Mouse (Mus musculus): ENCODE results near the gene Adamts18. TPM values are rescaled to one million over a fixed set of nuclear protein-coding genes. Genes with fewer than 3 reads are reported as not detected.

Adamts18 gene
- polyA plus RNA-seq, 1 experiment from 2014 or later: 0.48 TPM

DNA sequence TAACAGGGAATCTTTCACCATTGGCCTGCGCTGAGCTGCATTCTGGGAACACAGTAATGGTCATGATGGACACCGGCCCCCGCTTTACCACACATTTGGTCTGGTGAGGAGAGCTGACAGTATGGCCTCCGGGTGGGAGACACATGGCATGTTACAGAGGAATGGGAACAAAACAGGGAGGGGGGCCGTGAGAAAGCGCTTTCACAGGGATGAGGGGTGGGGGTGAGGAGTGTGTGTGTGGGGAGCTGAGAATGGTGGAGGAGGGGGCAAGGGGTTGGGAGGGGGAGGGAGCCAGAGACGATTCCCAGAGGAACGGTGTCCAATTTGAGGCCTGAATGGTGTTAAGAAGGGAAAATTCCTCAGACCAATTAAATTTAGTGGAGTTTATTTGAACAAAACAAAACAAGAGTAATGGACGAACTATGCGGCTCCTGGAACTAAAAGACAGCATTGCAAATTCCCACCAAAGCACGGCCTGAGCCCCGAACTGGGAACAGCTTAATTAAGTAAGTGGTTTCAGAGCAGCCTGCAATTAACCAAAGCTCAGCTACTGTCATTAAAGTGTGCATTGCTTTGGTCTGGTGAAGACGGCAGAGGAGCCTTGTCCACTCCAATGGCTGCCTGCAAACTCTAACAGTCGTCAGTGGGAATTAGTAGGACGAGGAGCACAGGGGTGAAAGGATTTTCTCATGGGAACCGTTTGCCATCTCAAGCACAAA lies 181.7 kb downstream of the Adamts18 start:
- no peak overlapping the region for H3K27ac ChIP-seq

DNA sequence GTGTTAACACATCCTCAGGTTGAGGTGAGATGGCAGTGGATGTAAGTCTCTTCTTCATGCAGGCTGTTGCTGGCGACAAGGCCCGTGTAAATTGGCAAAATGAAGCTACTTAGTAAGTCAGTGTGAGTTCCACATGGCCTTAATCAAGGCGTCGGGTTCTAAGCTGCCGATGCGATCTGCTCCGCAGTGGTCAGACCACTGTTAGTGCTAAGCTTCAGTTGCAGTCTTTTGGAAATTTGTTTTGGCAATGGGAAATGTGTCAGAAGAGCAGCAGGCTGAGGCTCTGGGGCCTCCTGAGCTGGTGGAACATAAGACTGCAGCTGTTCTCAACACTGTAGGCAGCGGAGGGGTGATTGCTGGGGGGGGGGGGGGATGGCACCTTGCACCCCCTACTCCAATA lies 182.6 kb downstream of the Adamts18 start:
- Histone ChIP-seq H3K27ac (no peak overlapping the region), H3K9me3 (no peaks in the 10 kb centered on the region), H3K4me3 (replicated peaks) (no peak overlapping the region), H3K4me1 (replicated peaks) (no peaks in the 10 kb centered on the region), H3K27me3 (replicated peaks) (no peaks in the 10 kb centered on the region), H3K36me3 (no peaks in the 10 kb centered on the region), H3K4me2 (replicated peaks) (no peak overlapping the region), H3K9ac (no peak overlapping the region)
- WGBS: 57% methylated on average over 8 of the region's 8 CpGs
- no peak for ATAC-seq

More for the DNA sequence above, 181.7 kb downstream of the Adamts18 start:
- Histone ChIP-seq H3K9me3 (no peaks in the 10 kb centered on the region), H3K27me3 (replicated peaks) (no peaks in the 10 kb centered on the region), H3K4me2 (replicated peaks) (no peak overlapping the region), H3K36me3 (no peaks in the 10 kb centered on the region), H3K9ac (no peak overlapping the region), H3K4me1 (replicated peaks) (no peaks in the 10 kb centered on the region), H3K4me3 (replicated peaks) (no peak overlapping the region)
- WGBS: 62% methylated on average over 16 of the region's 16 CpGs
- ATAC-seq: no peak

DNA sequence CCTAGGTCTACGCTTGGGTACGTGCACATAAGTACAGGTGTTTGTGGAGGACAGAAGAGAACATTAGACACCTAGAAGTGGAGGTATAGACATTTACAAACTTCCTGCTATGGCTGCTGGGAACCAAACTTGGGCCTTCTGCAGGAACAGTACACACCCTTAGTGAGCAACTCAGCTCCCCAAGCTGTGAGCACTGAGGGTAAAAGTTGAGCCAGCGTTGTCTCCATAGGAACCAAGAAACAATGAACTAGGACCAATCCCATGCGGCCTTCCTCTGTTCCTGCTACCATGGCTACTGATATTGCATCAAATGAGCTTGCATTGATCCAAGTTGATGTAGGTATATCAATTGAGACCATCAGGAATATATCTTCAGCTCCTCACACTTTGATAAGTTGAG lies 183.5 kb downstream of the Adamts18 start:
- ATAC-seq: no peak
- H3K4me1 ChIP-seq (replicated peaks): no peaks in the 10 kb centered on the region
- no peaks in the 10 kb centered on the region for H3K36me3 ChIP-seq
- WGBS: 66% methylated on average over 4 of the region's 4 CpGs
- no peak overlapping the region for H3K4me2 ChIP-seq (replicated peaks)
- H3K9me3 ChIP-seq: no peaks in the 10 kb centered on the region
- H3K27ac ChIP-seq: no peak overlapping the region
- H3K9ac ChIP-seq: no peak overlapping the region
- no peak overlapping the region for H3K4me3 ChIP-seq (replicated peaks)
- H3K27me3 ChIP-seq (replicated peaks): no peaks in the 10 kb centered on the region

DNA sequence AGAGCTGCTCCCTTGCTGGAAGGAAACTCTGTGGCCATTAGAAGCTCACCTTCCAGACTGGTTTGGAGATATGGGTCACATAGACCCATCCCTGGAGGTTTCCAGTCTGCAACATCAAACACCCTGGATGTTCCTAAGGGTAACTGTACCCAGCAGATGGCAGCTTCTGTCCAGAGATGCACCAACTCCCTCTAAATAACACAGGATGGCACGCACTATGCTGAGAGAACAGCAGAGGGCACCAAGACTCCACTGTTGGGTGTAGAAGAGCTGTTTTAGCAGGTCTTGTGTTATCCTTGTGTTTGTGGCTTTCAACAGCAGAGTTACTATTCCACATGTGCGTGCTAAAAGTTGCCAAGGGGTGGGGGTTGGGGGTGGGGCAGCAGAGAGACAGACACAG lies 184.0 kb downstream of the Adamts18 start:
- peak; percentile 73 for ATAC-seq
- Histone ChIP-seq H3K27me3 (replicated peaks) (no peaks in the 10 kb centered on the region), H3K9me3 (no peaks in the 10 kb centered on the region), H3K4me1 (replicated peaks) (no peaks in the 10 kb centered on the region), H3K4me3 (replicated peaks) (no peak overlapping the region), H3K4me2 (replicated peaks) (no peak overlapping the region), H3K36me3 (no peaks in the 10 kb centered on the region), H3K27ac (no peak overlapping the region), H3K9ac (no peak overlapping the region)
- WGBS: 4% methylated on average over 2 of the region's 2 CpGs

DNA sequence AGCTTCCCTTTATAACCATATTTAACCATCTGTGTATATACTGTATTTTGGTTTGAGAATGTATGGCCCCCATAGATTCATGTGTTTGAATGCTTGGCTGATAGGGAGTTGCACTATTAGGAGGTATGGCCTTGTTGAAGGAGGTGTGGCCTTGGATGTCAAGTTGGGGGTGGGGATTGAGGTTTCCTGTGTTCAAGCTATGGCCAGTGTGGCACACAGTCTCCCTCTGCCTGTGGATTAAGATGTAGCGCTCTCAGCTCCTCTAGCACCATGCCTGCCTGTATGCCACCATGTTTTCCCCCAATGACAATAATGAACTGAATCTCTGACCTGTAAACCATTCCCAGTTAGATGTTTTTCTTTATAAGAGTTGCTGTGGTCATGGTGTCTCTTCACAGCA lies 188.4 kb downstream of the Adamts18 start:
- Histone ChIP-seq H3K9me3 (no peaks in the 10 kb centered on the region), H3K9ac (no peak overlapping the region), H3K4me3 (replicated peaks) (no peak overlapping the region), H3K4me2 (replicated peaks) (no peak overlapping the region), H3K27ac (no peak overlapping the region), H3K36me3 (no peaks in the 10 kb centered on the region), H3K27me3 (replicated peaks) (no peaks in the 10 kb centered on the region), H3K4me1 (replicated peaks) (no peaks in the 10 kb centered on the region)
- no peak for ATAC-seq
- 94% methylated on average over 1 of the region's 1 CpGs for WGBS

DNA sequence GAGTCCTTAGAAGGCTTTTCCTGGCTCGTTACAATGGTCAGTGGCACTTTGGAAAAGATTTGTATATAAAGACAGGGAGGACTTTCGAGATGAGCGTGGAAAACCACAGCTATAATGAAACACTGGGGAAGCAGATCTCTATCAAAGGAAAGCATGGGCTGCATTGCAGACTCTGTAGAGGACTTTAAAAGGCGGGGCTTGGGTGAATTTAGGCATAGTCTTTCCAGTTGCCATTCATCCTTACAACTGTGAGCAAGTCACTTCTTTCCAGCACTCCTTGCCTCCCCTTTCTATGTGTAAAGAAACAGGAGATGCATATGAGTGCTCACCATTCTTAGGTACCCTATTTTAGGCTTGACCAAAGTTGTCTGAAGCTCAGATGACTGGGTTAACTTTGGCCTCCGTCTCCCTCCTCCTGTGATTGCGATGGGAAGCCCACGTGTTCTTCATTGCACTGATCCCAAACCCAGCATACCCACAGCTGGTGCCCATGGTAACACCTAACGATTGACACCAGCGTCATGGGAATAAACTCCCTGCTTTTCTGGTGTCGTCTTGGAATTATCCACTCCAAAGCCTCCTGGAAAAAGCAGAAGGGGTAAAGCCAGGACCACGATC lies 191.7 kb downstream of the Adamts18 start:
- WGBS: 82% methylated on average over 11 of the region's 11 CpGs
- H3K27me3 ChIP-seq (replicated peaks): no peaks in the 10 kb centered on the region
- no peak for ATAC-seq

DNA sequence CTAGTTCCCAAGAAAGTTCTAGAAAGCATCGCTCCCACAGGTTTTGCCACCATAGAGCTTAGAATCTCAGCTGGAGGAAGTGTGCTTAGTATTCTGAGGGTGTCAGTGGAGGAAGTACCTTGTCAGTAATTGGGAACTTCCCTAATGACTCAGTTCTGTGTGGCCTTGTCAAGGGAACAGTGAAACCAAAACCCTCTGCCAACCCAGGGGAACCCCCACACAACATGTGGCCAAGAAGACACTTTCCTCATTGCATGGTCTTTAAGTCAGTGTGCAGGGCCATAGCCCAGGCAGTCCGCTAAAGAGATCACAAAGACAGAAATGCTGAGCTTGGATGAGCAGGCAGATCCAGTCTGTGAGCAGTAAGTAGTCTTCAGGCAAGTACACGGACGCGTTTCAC lies 192.4 kb downstream of the Adamts18 start:
- Histone ChIP-seq H3K9ac (no peak overlapping the region), H3K27ac (no peak overlapping the region), H3K27me3 (replicated peaks) (no peaks in the 10 kb centered on the region), H3K4me3 (replicated peaks) (no peak overlapping the region), H3K9me3 (no peaks in the 10 kb centered on the region), H3K4me1 (replicated peaks) (no peaks in the 10 kb centered on the region), H3K4me2 (replicated peaks) (no peak overlapping the region), H3K36me3 (no peaks in the 10 kb centered on the region)
- no peak for ATAC-seq
- 93% methylated on average over 5 of the region's 5 CpGs for WGBS

More for the DNA sequence above, 191.7 kb downstream of the Adamts18 start:
- H3K4me2 ChIP-seq (replicated peaks): no peak overlapping the region
- H3K4me1 ChIP-seq (replicated peaks): no peaks in the 10 kb centered on the region
- H3K36me3 ChIP-seq: no peaks in the 10 kb centered on the region
- H3K27ac ChIP-seq: no peak overlapping the region
- H3K4me3 ChIP-seq (replicated peaks): no peak overlapping the region
- no peaks in the 10 kb centered on the region for H3K9me3 ChIP-seq
- no peak overlapping the region for H3K9ac ChIP-seq

DNA sequence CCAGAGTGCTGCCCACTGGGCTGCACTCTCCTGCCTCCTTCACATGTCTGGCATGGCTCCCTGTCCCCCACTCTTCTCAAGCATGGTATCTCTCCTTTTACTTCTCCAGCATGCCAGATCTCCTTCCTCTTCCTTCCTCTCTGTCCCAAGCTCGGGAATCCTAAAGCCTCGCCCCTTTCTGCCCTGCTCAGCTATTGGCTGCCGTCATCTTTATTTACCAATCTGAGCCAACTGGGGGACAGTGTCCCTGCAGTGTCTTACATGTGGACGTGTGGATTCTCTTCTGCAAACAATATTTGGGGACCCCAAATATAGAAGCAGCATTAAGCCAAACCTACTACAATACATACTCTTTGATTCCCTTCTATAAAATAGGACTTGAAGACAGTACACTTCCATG lies 195.4 kb downstream of the Adamts18 start:
- no peak for ATAC-seq
- H3K4me2 ChIP-seq (replicated peaks): no peak overlapping the region
- H3K4me1 ChIP-seq (replicated peaks): no peaks in the 10 kb centered on the region
- no peaks in the 10 kb centered on the region for H3K36me3 ChIP-seq
- no peaks in the 10 kb centered on the region for H3K27me3 ChIP-seq (replicated peaks)
- WGBS: 51% methylated on average over 4 of the region's 4 CpGs
- no peaks in the 10 kb centered on the region for H3K9me3 ChIP-seq
- no peak overlapping the region for H3K4me3 ChIP-seq (replicated peaks)
- no peak overlapping the region for H3K9ac ChIP-seq
- no peak overlapping the region for H3K27ac ChIP-seq

DNA sequence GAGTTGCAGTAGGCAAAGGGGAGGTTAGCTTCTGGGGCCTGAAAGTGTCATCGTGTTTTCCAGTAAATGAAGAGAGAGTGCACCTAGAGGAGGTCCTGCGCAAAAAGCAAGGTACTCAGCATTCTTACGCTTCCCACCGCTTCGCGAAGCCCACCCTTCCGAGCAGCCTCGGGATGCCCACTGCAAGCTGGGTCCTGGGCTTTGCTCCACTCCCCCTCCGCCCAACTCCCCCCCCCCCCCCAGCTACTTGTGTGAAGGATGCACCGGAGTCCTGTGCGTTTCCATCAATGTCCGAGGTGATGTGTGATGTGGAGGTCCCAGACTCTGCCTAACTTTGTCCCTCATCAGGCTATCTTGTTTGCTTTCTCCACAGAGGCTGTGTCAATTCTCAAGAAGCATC lies 196.1 kb downstream of the Adamts18 start:
- Histone ChIP-seq H3K9ac (no peak overlapping the region), H3K36me3 (no peaks in the 10 kb centered on the region), H3K27ac (no peak overlapping the region), H3K4me3 (replicated peaks) (no peak overlapping the region), H3K4me2 (replicated peaks) (no peak overlapping the region), H3K27me3 (replicated peaks) (no peaks in the 10 kb centered on the region), H3K9me3 (no peaks in the 10 kb centered on the region), H3K4me1 (replicated peaks) (no peaks in the 10 kb centered on the region)
- WGBS: 82% methylated on average over 12 of the region's 12 CpGs
- no peak for ATAC-seq

Other genes starting within 250 kb of the Adamts18 start
- gene Mon1b, start 213.2 kb downstream of the Adamts18 start, polyA plus RNA-seq (2015; fragmentation: Nextera tagmentation; extraction: Ambion mirVana): 6.0 TPM in 2 replicates
- not detected in 2 replicates for gene Syce1l, start 205.5 kb downstream of the Adamts18 start, polyA plus RNA-seq (2015; fragmentation: Nextera tagmentation; extraction: Ambion mirVana)